Mouse (Mus musculus) megakaryocyte, embryonic 14.5 days (primary cell): Measurements from ENCODE around the gene Sord. TPM values are rescaled to one million over a fixed set of nuclear protein-coding genes. Genes with fewer than 3 reads are reported as not detected.

ENCODE experiments used
- H3K27me3 ChIP-seq: replicated peaks from 2 replicates; pipeline ENCODE3; 2012; ENCODE audit warnings: inconsistent platforms
- H3K36me3 ChIP-seq: replicated peaks from 2 replicates; pipeline ENCODE3; 2012; ENCODE audit warnings: low read length, inconsistent platforms, mixed read lengths
- H3K4me1 ChIP-seq: 2 replicates; pipeline ENCODE4 v1.6.1; 2012; ENCODE audit warnings: inconsistent platforms
- H3K4me3 ChIP-seq: replicated peaks from 2 replicates; pipeline ENCODE3; 2012; ENCODE audit warnings: moderate library complexity, mild to moderate bottlenecking, inconsistent platforms
- H3K9me3 ChIP-seq: 2 replicates; pipeline ENCODE4 v1.6.1; 2012; ENCODE audit warnings: inconsistent platforms
- FLI1 ChIP-seq: IDR thresholded peaks from 2 replicates; pipeline ENCODE4 v1.6.1; 2012; ENCODE audit warnings: low read length, inconsistent platforms, mixed read lengths
- GATA1 ChIP-seq: IDR thresholded peaks from 3 replicates; pipeline ENCODE4 v1.6.1; 2012; ENCODE audit warnings: mixed read lengths, low read length, inconsistent platforms, borderline replicate concordance
- polyA plus RNA-seq: library from polyadenylated mRNA; stranded (reverse); fragments of >175 nt; gene quantifications from 2 replicates; pipeline ENCODE4 v1.2.3, GENCODE M21; 2012; ENCODE audit warnings: low replicate concordance; ENCODE audit not compliant: insufficient read depth

The Sord gene
- polyA plus RNA-seq, 1 experiment = 52.7 TPM

- TF ChIP-seq FLI1 = no peak
- TF ChIP-seq GATA1 = no peak
- no peaks in the 10 kb centered on the region for H3K36me3 ChIP-seq
- H3K4me1 ChIP-seq = peaks cover 19% of the 10 kb centered on the region
- peaks cover 90% of the 10 kb centered on the region for H3K27me3 ChIP-seq
- peak within 1 kb of the TSS; percentile 81 for H3K4me3 ChIP-seq
- H3K9me3 ChIP-seq = no peaks in the 10 kb centered on the region
Measured at GRCm38 (mm10) chr2:122313536-122313935, 79.0 kb downstream of the Sord start, which contains the start of gene Duoxa1. Duoxa1 (minus strand) TSS chr2:122313730.

Other genes starting within 250 kb of the Sord start
- 81.2 and 82.8 TPM in 2 replicates for gene Eif3j1, start 206.2 kb upstream of the Sord start, polyA plus RNA-seq
- 0.51 TPM in 1 of 2 replicates, not detected in the other for gene Spg11, start 116.4 kb upstream of the Sord start, polyA plus RNA-seq
- 24.9 and 99.6 TPM in 2 replicates for gene B2m, start 87.1 kb upstream of the Sord start, polyA plus RNA-seq
- not detected in 2 replicates for gene Trim69, start 74.0 kb upstream of the Sord start, polyA plus RNA-seq
- gene Patl2, start 48.6 kb upstream of the Sord start, polyA plus RNA-seq = not detected in 2 replicates
- not detected in 2 replicates for gene Terb2, start 48.5 kb upstream of the Sord start, polyA plus RNA-seq
- gene Duox2, start 63.7 kb downstream of the Sord start, polyA plus RNA-seq = not detected in 2 replicates
- gene Duoxa2, start 64.2 kb downstream of the Sord start, polyA plus RNA-seq = not detected in 2 replicates
- not detected in 2 replicates for gene Duoxa1, start 79.0 kb downstream of the Sord start, polyA plus RNA-seq
- gene Duox1, start 80.9 kb downstream of the Sord start, polyA plus RNA-seq = not detected in 2 replicates
- gene Shf, start 134.4 kb downstream of the Sord start, polyA plus RNA-seq = 16.9 and 40.0 TPM in 2 replicates
- 0.03 TPM in 1 of 2 replicates, not detected in the other for gene Slc28a2, start 191.7 kb downstream of the Sord start, polyA plus RNA-seq